9 mouse cellular contexts compared by ENCODE assay signal in genomic region chr2:152094856-152095545, GRCm38 (mm10). TPM values are rescaled to one million over a fixed set of nuclear protein-coding genes. Genes with fewer than 3 reads are reported as not detected.
DNase-seq lines count a peak whose midpoint lies in the region; ATAC-seq and TF ChIP-seq lines count a peak whose summit lies in the region.
"Had no signal": no experiment of that assay in that cellular context is flagged by ENCODE, and none has a peak within 500 bp of the region (broad histone marks: within the 10 kb centered on the region; RNA-seq: fewer than 3 reads in every experiment).

No protein-coding gene starts in this region.

- WGBS in heart, embryonic 12.5 days: 5% methylated on average over 29 of the region's 29 CpGs
- WGBS in forebrain, embryonic 11.5 days: 3% methylated on average over 29 of the region's 29 CpGs
- 4% methylated on average over 29 of the region's 29 CpGs for WGBS in limb, embryonic 14.5 days

- no peaks in the 10 kb centered on the region for H3K36me3 ChIP-seq in heart, embryonic 12.5 days
- peaks cover 12% of the 10 kb centered on the region; the same call in 1 of the 2 replicates for H3K36me3 ChIP-seq in E14TG2a.4 (ENCODE audit: insufficient read depth, low read length)
- no peaks in the 10 kb centered on the region for H3K36me3 ChIP-seq in forebrain, embryonic 11.5 days (ENCODE audit: control insufficient read depth, insufficient read depth, low read length)
- no peaks in the 10 kb centered on the region for H3K36me3 ChIP-seq in limb, embryonic 14.5 days (ENCODE audit: control insufficient read depth, insufficient read depth, low read length)

- 0 out of 2 replicates have a peak overlapping the region, but pooled peaks have one; percentile 33 for H3K9ac ChIP-seq in heart, embryonic 12.5 days
- H3K9ac ChIP-seq in forebrain, embryonic 11.5 days (ENCODE audit: low read length): 0 out of 2 replicates have a peak overlapping the region, but pooled peaks have one; percentile 39
- no peak overlapping the region for H3K9ac ChIP-seq in limb, embryonic 14.5 days (ENCODE audit: low read depth, low read length, severe bottlenecking)

- peaks cover 15% of the 10 kb centered on the region for H3K4me1 ChIP-seq in heart, embryonic 12.5 days (replicated peaks)
- H3K4me1 ChIP-seq in E14TG2a.4 (replicated peaks; ENCODE audit: low read depth, low read length): peaks cover 87% of the 10 kb centered on the region
- H3K4me1 ChIP-seq in forebrain, embryonic 11.5 days (replicated peaks; ENCODE audit: control insufficient read depth, insufficient read depth, low read length): peaks cover 21% of the 10 kb centered on the region
- peaks cover 5% of the 10 kb centered on the region; the same call in 1 of the 2 replicates for H3K4me1 ChIP-seq in limb, embryonic 14.5 days (ENCODE audit: control insufficient read depth, insufficient read depth, low read length)

- H3K4me2 ChIP-seq in heart, embryonic 12.5 days: peak overlapping the region; percentile 57
- H3K4me2 ChIP-seq in forebrain, embryonic 11.5 days (ENCODE audit: low read depth, low read length, severe bottlenecking): peak overlapping the region; percentile 35
- H3K4me2 ChIP-seq in limb, embryonic 14.5 days (replicated peaks; ENCODE audit: low read depth, low read length, severe bottlenecking): peak overlapping the region; percentile 25

- H3K27me3 ChIP-seq in heart, embryonic 12.5 days (replicated peaks): peaks cover 90% of the 10 kb centered on the region
- peaks cover 21% of the 10 kb centered on the region for H3K27me3 ChIP-seq in E14TG2a.4 (ENCODE audit: insufficient read depth, low read length)
- H3K27me3 ChIP-seq in forebrain, embryonic 11.5 days (ENCODE audit: control insufficient read depth, insufficient read depth, low read length): peaks cover 32% of the 10 kb centered on the region
- peaks cover 61% of the 10 kb centered on the region for H3K27me3 ChIP-seq in limb, embryonic 14.5 days (ENCODE audit: control insufficient read depth, insufficient read depth, low read length)

- no peak overlapping the region for H3K27ac ChIP-seq in heart, embryonic 12.5 days (ENCODE audit: poor library complexity, severe bottlenecking)
- H3K27ac ChIP-seq in forebrain, embryonic 11.5 days (ENCODE audit: low read depth, low read length): peak overlapping the region; percentile 42; the same call in 1 of the 2 replicates
- H3K27ac ChIP-seq in limb, embryonic 14.5 days (replicated peaks; ENCODE audit: low read depth, low read length): no peak overlapping the region

- TF ChIP-seq CTCF in E14TG2a.4 (conservative IDR thresholded peaks at IDR 0.05; ENCODE audit: low read length): no peak

- no peak for ATAC-seq in heart, embryonic 12.5 days (ENCODE audit: insufficient number of reproducible peaks, low FRiP score)
- peak; percentile 32; the same call in 1 of the 2 replicates for ATAC-seq in forebrain, embryonic 11.5 days (replicated peaks; ENCODE audit: low FRiP score)
- ATAC-seq in limb, embryonic 14.5 days (ENCODE audit: low FRiP score, low read depth): no peak
- no peak for ATAC-seq in CD4-positive, CD25-positive, alpha-beta regulatory T cell, adult 4 months

- TF ChIP-seq POLR2A in limb, embryonic 14.5 days (IDR thresholded peaks at IDR 0.05; ENCODE audit: borderline replicate concordance, extremely low read depth, insufficient read depth, insufficient read length): no peak

- peak overlapping the region; percentile 30 for H3K4me3 ChIP-seq in heart, embryonic 12.5 days
- H3K4me3 ChIP-seq in E14TG2a.4 (replicated peaks; ENCODE audit: low read length): peak overlapping the region; percentile 82
- peak overlapping the region; percentile 1; the same call in 1 of the 2 replicates for H3K4me3 ChIP-seq in forebrain, embryonic 11.5 days (ENCODE audit: low read depth, low read length)
- H3K4me3 ChIP-seq in limb, embryonic 14.5 days (replicated peaks; ENCODE audit: low read length): peak overlapping the region; percentile 14

- DNase-seq in heart, adult 8-10 months (ENCODE audit: low spot score): no peak
- DNase-seq in forebrain, embryonic 11.5 days (ENCODE audit: low spot score): peak; percentile 60
- no peak for DNase-seq in limb, embryonic 14.5 days (ENCODE audit: low spot score)
- DNase-seq in spleen, postnatal 14 days (ENCODE audit: low spot score in 2 of 2): no peak
- DNase-seq in right cerebral cortex, postnatal 10 days (ENCODE audit: low spot score in 2 of 2): no peak
- DNase-seq: thymus, adult 18-20 months had no signal

- H3K9me3 ChIP-seq in heart, embryonic 12.5 days (replicated peaks): no peaks in the 10 kb centered on the region; the same call in 1 of the 2 replicates
- H3K9me3 ChIP-seq in E14TG2a.4 (ENCODE audit: low read length): no peaks in the 10 kb centered on the region
- no peaks in the 10 kb centered on the region for H3K9me3 ChIP-seq in forebrain, embryonic 11.5 days (ENCODE audit: control insufficient read depth, low read length)
- no peaks in the 10 kb centered on the region for H3K9me3 ChIP-seq in limb, embryonic 14.5 days (ENCODE audit: control insufficient read depth, low read length)

RNA-seq across cellular contexts. Expression of gene Srxn1, which starts 10.3 kb away (rescaled TPM):
- 9.4 and 9.6 TPM in 2 replicates for polyA plus RNA-seq in heart, embryonic 12.5 days (2016; fragmentation: Nextera tagmentation; extraction: Ambion mirVana)
- total RNA-seq in heart, adult 8-10 months (2022): 10 to 100 TPM; 19.5 to 33.1 (median 28.9) TPM
- 14.3 and 15.0 TPM in 2 replicates for polyA plus RNA-seq in forebrain, embryonic 11.5 days (2014; fragmentation: Nextera tagmentation; extraction: Ambion mirVana)
- polyA plus RNA-seq in limb, embryonic 14.5 days (2012; rRNA removed): 11.2 and 13.0 TPM in 2 replicates
- 9.1 and 9.5 TPM in 2 replicates for polyA plus RNA-seq in limb, embryonic 14.5 days (2014; fragmentation: Nextera tagmentation; extraction: Ambion mirVana)
- 1 to 10 TPM; 2.2 to 3.0 TPM for polyA plus RNA-seq in CD4-positive, CD25-positive, alpha-beta regulatory T cell, adult 4 months (2017; shearing (Covaris generic))

RNA-seq across cellular contexts. Expression of gene Scrt2, which starts 13.7 kb away (rescaled TPM):
- polyA plus RNA-seq in heart, embryonic 12.5 days (2016; fragmentation: Nextera tagmentation; extraction: Ambion mirVana): 0.08 TPM in 1 of 2 replicates, not detected in the other
- total RNA-seq in heart, adult 8-10 months (2022): not detected
- 10.0 and 11.3 TPM in 2 replicates for polyA plus RNA-seq in forebrain, embryonic 11.5 days (2014; fragmentation: Nextera tagmentation; extraction: Ambion mirVana)
- polyA plus RNA-seq in limb, embryonic 14.5 days (2012; rRNA removed): 0.08 and 0.36 TPM in 2 replicates
- not detected in 2 replicates for polyA plus RNA-seq in limb, embryonic 14.5 days (2014; fragmentation: Nextera tagmentation; extraction: Ambion mirVana)
- not detected for polyA plus RNA-seq in CD4-positive, CD25-positive, alpha-beta regulatory T cell, adult 4 months (2017; shearing (Covaris generic))

RNA-seq across cellular contexts. Expression of gene Tcf15, which starts 48.4 kb away (rescaled TPM):
- 4.1 and 4.7 TPM in 2 replicates for polyA plus RNA-seq in heart, embryonic 12.5 days (2016; fragmentation: Nextera tagmentation; extraction: Ambion mirVana)
- total RNA-seq in heart, adult 8-10 months (2022): 10 to 100 TPM; 21.1 to 47.5 (median 28.5) TPM
- polyA plus RNA-seq in forebrain, embryonic 11.5 days (2014; fragmentation: Nextera tagmentation; extraction: Ambion mirVana): 3.4 and 3.5 TPM in 2 replicates
- 9.4 and 12.2 TPM in 2 replicates for polyA plus RNA-seq in limb, embryonic 14.5 days (2012; rRNA removed)
- polyA plus RNA-seq in limb, embryonic 14.5 days (2014; fragmentation: Nextera tagmentation; extraction: Ambion mirVana): 11.0 and 11.8 TPM in 2 replicates
- not detected for polyA plus RNA-seq in CD4-positive, CD25-positive, alpha-beta regulatory T cell, adult 4 months (2017; shearing (Covaris generic))

Comparison
In these comparisons a context has a peak if more than half of its experiments do, and no peak if none do; other contexts are left out.
1. H3K4me3 ChIP-seq: peak in every context shown above with its lines; median percentile 82 in E14TG2a.4; 30 in heart, embryonic 12.5 days; 14 in limb, embryonic 14.5 days; 1 in forebrain, embryonic 11.5 days.